Mouse (Mus musculus): Measurements from ENCODE around the gene Kcnk13.
A peak's percentile ranks its signal among the peaks of the same experiment; 100 is the strongest.

Kcnk13 gene

DNA sequence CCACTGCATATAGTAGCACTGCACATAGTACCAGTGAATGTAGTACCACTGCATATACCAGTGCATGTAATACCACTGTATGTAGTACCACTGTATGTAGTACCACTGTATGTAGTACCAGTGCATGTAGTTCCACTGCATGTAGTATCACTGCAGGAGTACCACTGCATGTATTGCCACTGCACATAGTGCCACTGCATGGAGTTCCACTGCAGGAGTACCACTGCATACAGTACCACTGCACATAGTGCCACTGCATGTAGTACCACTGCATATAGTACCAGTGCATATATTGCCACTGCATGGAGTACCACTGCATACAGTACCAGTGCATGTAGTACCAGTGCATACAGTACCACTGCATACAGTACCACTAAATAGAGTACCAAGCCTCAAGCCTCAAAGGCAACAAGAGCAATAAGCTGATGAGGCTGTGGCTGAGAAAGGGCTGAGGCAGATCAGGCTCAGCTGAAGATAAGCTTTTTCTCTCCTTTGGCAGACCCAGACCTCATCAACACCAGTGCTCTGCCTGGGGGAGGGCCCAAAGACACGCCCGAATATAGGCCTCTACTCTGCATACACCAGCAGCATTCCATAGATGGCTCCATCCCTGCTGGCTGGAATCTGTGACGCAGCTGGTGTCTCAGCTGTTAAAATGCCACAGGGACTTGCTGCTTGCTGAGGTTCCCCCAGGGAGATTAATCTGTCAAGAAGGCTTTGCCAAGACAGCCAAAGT lies 135.8 kb downstream of the Kcnk13 start:
- DNase-seq = peak; percentile 26 to 67

DNA sequence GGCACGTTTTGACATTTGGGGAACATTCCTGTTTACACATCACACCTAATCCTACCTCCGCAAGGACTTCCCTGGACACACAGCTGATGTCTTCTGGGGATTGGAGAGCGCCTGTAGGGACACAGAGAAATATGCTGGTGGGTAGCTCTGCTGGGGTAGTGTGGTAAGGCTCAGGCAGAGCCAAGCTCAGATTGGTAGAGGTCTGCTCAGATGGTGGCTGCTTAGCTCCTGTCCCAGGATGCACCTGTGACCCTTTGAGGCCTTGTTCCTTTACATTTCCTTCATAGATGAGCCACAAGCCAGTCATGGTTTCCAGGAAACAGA lies 136.4 kb downstream of the Kcnk13 start:
- no peak for DNase-seq

DNA sequence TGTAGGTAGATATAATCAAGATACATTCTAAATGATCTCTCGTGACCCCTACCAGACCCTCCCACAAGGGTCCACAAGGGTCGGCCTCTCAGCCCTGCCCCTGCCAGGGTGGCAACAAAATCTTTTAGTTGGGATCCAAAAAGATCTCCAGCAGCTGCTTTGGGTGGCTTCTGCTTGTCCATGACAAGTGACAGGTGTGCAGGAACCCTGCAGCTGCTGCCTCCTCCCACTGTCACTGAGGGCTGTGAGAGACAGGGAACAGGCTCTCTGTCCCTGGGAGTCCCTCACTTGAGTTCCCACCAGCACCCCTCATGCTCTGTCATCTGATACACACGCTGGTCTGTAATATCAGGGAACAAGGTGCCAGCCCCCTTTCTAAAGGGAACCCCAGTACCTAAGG lies 137.4 kb downstream of the Kcnk13 start:
- DNase-seq = no peak

DNA sequence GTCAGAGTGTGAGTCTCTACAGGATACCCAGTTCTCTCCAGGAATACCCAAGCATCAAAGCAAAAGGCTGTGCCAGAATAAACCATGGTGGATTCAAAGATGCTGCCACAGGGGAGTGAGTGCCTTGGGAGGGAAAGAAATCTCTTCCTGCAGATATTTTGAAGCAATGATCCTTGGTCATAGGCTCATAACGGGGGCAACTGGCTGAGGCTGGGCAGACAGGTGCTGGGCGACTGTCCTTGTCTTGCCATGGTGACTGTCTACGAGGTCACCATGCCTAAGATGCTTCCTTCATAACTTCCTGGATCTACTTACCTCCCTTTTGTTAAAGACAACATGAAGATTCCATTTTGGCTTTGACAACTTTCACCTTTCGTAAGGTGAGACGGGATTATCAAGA lies 140.2 kb downstream of the Kcnk13 start:
- no peak for DNase-seq

DNA sequence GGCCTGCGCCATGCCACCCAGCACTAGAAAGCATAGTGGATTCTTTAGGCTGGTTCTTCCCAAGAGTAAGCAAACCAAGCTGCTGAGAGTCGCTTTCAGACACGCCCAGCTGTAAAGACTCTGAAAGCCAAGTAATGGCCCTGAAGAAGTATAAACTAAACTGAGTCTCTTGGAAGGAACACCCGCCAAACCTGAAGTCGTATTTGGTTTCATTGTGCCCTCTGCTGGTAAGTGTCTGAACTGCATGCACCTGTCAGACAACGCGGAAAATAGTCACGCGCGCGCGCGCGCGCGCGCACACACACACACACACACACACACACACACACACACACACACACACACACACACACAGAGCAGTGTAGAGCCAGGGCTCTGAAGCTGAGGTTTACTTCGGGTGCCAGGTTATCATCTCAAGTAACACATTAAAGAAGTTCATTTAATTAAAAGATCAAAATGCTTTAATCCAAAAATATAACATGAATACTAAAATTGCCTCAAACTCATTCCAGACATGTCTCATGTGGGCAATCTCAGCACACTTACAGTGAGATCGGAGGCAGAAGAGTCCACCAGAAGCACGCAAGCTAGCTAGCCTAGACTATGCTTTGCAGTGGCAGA lies 142.1 kb downstream of the Kcnk13 start:
- DNase-seq = peak; percentile 52 to 85

DNA sequence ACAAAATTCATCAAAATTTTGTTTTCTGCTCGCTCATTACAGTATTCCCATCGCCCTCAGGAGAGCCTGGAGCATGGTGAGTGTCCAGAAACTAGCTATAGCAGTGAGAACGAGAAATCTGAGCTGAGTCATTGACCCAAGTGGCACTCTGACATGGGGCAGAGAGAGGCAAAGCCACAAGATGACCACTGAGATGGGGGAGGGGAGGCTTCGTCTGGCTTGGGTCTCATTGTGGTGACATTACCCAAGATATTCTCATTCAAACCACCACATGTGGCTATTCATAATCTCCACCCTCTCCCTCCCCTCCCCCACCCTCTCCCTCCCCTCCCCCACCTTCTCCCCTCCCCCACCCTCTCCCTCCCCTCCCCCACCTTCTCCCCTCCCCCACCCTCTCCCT lies 143.1 kb downstream of the Kcnk13 start:
- no peak for DNase-seq

DNA sequence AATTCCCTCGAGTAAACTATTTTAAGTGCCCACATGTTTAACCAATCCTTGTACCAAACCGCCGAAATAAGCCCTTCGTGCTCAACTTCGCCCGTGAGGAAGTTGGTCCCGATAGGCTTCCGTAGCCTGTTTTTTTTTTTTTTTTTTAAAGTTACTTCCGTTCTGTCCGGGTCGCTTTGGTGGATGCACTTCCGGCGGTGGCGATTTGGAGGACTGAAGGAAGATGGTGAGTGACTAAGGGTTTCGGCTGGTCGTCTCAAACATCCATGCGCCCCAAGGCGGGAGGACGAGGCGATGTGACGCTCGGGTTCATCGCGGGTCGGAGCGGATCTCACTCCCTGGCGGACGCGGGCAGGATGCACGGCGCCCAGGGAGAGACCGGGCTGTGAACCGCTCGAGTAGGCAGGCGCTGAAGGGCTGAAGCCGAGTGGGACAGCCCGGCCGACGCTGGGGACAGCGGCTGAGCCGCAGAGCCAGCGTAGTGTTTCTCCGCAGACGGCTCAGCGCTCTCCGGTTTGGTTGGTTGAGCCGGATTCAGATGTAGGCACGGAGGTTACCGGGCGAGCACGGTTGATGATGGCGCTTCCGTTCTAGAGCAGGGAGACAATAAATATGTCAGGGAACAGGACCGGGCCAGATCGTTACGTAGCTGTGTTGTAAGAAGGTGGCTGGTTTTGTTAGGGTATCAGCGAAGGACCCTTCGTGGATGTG lies 145.8 kb downstream of the Kcnk13 start, which contains the start of gene Psmc1:
Psmc1 (plus strand) TSS at position 169 of the 711 bp plus-strand sequence.
- peak; percentile 86 to 87 for DNase-seq

Measured in lung, postnatal 4 days (tissue).